Mouse (Mus musculus) bone marrow macrophage, adult 2 months (primary cell): Measurements from ENCODE around the gene Terf2.

Source experiments
- CTCF ChIP-seq: IDR thresholded peaks from 2 replicates; pipeline ENCODE4 v1.5.1; 2012; ENCODE audit warnings: low read depth, mild to moderate bottlenecking, low read length, moderate library complexity
- POLR2A ChIP-seq: IDR thresholded peaks from 2 replicates; pipeline ENCODE4 v1.6.1; 2012; ENCODE audit warnings: mild to moderate bottlenecking, low read depth, low read length, borderline replicate concordance

- TF ChIP-seq CTCF (peak; percentile 51; the same call in 1 of the 2 replicates), POLR2A (no peak)
Measured at GRCm38 (mm10) chr8:107085358-107085757, 11.0 kb downstream of the Terf2 start.
